In genomic region chr6:91174211-91174610, GRCm38 (mm10) we compare ENCODE assay signal across 16 mouse cellular contexts. TPM values are rescaled to one million over a fixed set of nuclear protein-coding genes. Genes with fewer than 3 reads are reported as not detected.
A peak's percentile ranks its signal among the peaks of the same experiment; 100 is the strongest.
DNase-seq lines count a peak whose midpoint lies in the region; ATAC-seq and TF ChIP-seq lines count a peak whose summit lies in the region.
"Had no signal": no experiment of that assay in that cellular context is flagged by ENCODE, and none has a peak within 500 bp of the region (broad histone marks: within the 10 kb centered on the region; RNA-seq: fewer than 3 reads in every experiment).

No protein-coding gene starts in this region.

- no peaks in the 10 kb centered on the region for H3K9me3 ChIP-seq in heart, embryonic 12.5 days (replicated peaks)
- H3K9me3 ChIP-seq in heart, embryonic 11.5 days (replicated peaks; ENCODE audit: control insufficient read depth, low read length): no peaks in the 10 kb centered on the region
- H3K9me3 ChIP-seq in intestine, embryonic 15.5 days: no peaks in the 10 kb centered on the region
- H3K9me3 ChIP-seq in intestine, embryonic 16.5 days (ENCODE audit: control insufficient read depth, low read length): no peaks in the 10 kb centered on the region
- no peaks in the 10 kb centered on the region for H3K9me3 ChIP-seq in midbrain, embryonic 16.5 days (replicated peaks; ENCODE audit: control insufficient read depth, low read length, poor library complexity, severe bottlenecking)
- no peaks in the 10 kb centered on the region for H3K9me3 ChIP-seq in midbrain, postnatal 0 days (ENCODE audit: low read length)
- H3K9me3 ChIP-seq: forebrain, embryonic 10.5 days; liver, embryonic 13.5 days; lung, embryonic 15.5 days; midbrain, embryonic 10.5 days had no signal

- no peak overlapping the region for H3K4me3 ChIP-seq in heart, embryonic 12.5 days
- H3K4me3 ChIP-seq in heart, embryonic 11.5 days (ENCODE audit: low read depth, low read length): no peak overlapping the region
- H3K4me3 ChIP-seq in intestine, embryonic 15.5 days (replicated peaks): no peak overlapping the region
- no peak overlapping the region for H3K4me3 ChIP-seq in intestine, embryonic 16.5 days (ENCODE audit: low read length)
- H3K4me3 ChIP-seq in midbrain, embryonic 16.5 days (ENCODE audit: low read depth, low read length): no peak overlapping the region
- no peak overlapping the region for H3K4me3 ChIP-seq in midbrain, postnatal 0 days (ENCODE audit: low read depth, low read length)
- H3K4me3 ChIP-seq: forebrain, embryonic 10.5 days; layer of hippocampus, adult 2 months; liver, embryonic 13.5 days; lung, embryonic 15.5 days; midbrain, embryonic 10.5 days had no signal

- TF ChIP-seq CTCF in midbrain, postnatal 0 days (IDR thresholded peaks at IDR 0.05): no peak

- H3K4me1 ChIP-seq in heart, embryonic 12.5 days (replicated peaks): peaks cover 6% of the 10 kb centered on the region
- peaks cover 2% of the 10 kb centered on the region; the same call in 1 of the 2 replicates for H3K4me1 ChIP-seq in heart, embryonic 11.5 days (ENCODE audit: control insufficient read depth, insufficient read depth, low read length)
- no peaks in the 10 kb centered on the region for H3K4me1 ChIP-seq in intestine, embryonic 15.5 days (replicated peaks)
- H3K4me1 ChIP-seq in intestine, embryonic 16.5 days (ENCODE audit: control insufficient read depth, insufficient read depth, low read length): no peaks in the 10 kb centered on the region
- no peaks in the 10 kb centered on the region for H3K4me1 ChIP-seq in midbrain, embryonic 16.5 days (ENCODE audit: control insufficient read depth, insufficient read depth, low read length)
- H3K4me1 ChIP-seq in midbrain, postnatal 0 days (ENCODE audit: insufficient read depth, low read length): no peaks in the 10 kb centered on the region
- H3K4me1 ChIP-seq: forebrain, embryonic 10.5 days; lung, embryonic 15.5 days; midbrain, embryonic 10.5 days had no signal

- DNase-seq in midbrain, postnatal 0 days (ENCODE audit: low spot score): no peak
- DNase-seq in testis, postnatal 10 days (ENCODE audit: low spot score): no peak
- DNase-seq: liver, embryonic 13.5 days had no signal

- no peak overlapping the region for H3K9ac ChIP-seq in heart, embryonic 12.5 days
- H3K9ac ChIP-seq in heart, embryonic 11.5 days (ENCODE audit: low read depth, low read length): no peak overlapping the region
- no peak overlapping the region for H3K9ac ChIP-seq in intestine, embryonic 15.5 days
- H3K9ac ChIP-seq in intestine, embryonic 16.5 days (ENCODE audit: low read depth, low read length): no peak overlapping the region
- no peak overlapping the region for H3K9ac ChIP-seq in midbrain, embryonic 16.5 days (ENCODE audit: low read depth, low read length)
- H3K9ac ChIP-seq in midbrain, postnatal 0 days (replicated peaks; ENCODE audit: low read length, poor library complexity, severe bottlenecking): no peak overlapping the region
- H3K9ac ChIP-seq: liver, embryonic 13.5 days; lung, embryonic 15.5 days had no signal

- peaks cover under 1% of the 10 kb centered on the region; the same call in 1 of the 2 replicates for H3K36me3 ChIP-seq in heart, embryonic 12.5 days
- no peaks in the 10 kb centered on the region for H3K36me3 ChIP-seq in heart, embryonic 11.5 days (ENCODE audit: control insufficient read depth, insufficient read depth, low read length)
- H3K36me3 ChIP-seq in intestine, embryonic 15.5 days: no peaks in the 10 kb centered on the region
- peaks cover 6% of the 10 kb centered on the region; the same call in 1 of the 2 replicates for H3K36me3 ChIP-seq in intestine, embryonic 16.5 days (ENCODE audit: control insufficient read depth, insufficient read depth, low read length)
- H3K36me3 ChIP-seq in midbrain, embryonic 16.5 days (ENCODE audit: control insufficient read depth, insufficient read depth, low read length): peaks cover 15% of the 10 kb centered on the region
- peaks cover 21% of the 10 kb centered on the region for H3K36me3 ChIP-seq in midbrain, postnatal 0 days (ENCODE audit: insufficient read depth, low read length)
- H3K36me3 ChIP-seq: lung, embryonic 15.5 days had no signal

- H3K4me2 ChIP-seq in heart, embryonic 12.5 days: no peak overlapping the region
- H3K4me2 ChIP-seq in heart, embryonic 11.5 days: no peak overlapping the region
- no peak overlapping the region for H3K4me2 ChIP-seq in intestine, embryonic 15.5 days (replicated peaks)
- no peak overlapping the region for H3K4me2 ChIP-seq in intestine, embryonic 16.5 days (ENCODE audit: low read depth, low read length)
- H3K4me2 ChIP-seq in midbrain, embryonic 16.5 days (ENCODE audit: low read length): no peak overlapping the region
- no peak overlapping the region for H3K4me2 ChIP-seq in midbrain, postnatal 0 days (ENCODE audit: low read depth, low read length, poor library complexity, severe bottlenecking)
- H3K4me2 ChIP-seq: liver, embryonic 13.5 days; lung, embryonic 15.5 days had no signal

- WGBS in heart, embryonic 12.5 days: 68% methylated on average over 3 of the region's 3 CpGs
- WGBS in heart, embryonic 11.5 days (ENCODE audit: insufficient replicate concordance): 74% methylated on average over 3 of the region's 3 CpGs
- 62% methylated on average over 3 of the region's 3 CpGs for WGBS in intestine, embryonic 15.5 days
- 62% methylated on average over 3 of the region's 3 CpGs for WGBS in intestine, embryonic 16.5 days
- WGBS in midbrain, embryonic 16.5 days: 79% methylated on average over 3 of the region's 3 CpGs
- WGBS in midbrain, postnatal 0 days: 82% methylated on average over 3 of the region's 3 CpGs

- no peak overlapping the region for H3K27ac ChIP-seq in heart, embryonic 12.5 days (ENCODE audit: poor library complexity, severe bottlenecking)
- no peak overlapping the region for H3K27ac ChIP-seq in heart, embryonic 11.5 days (ENCODE audit: low read depth, low read length)
- H3K27ac ChIP-seq in intestine, embryonic 15.5 days: no peak overlapping the region
- no peak overlapping the region for H3K27ac ChIP-seq in intestine, embryonic 16.5 days (ENCODE audit: low read length)
- H3K27ac ChIP-seq in midbrain, embryonic 16.5 days (ENCODE audit: low read length): no peak overlapping the region
- no peak overlapping the region for H3K27ac ChIP-seq in midbrain, postnatal 0 days (ENCODE audit: low read depth, low read length)
- H3K27ac ChIP-seq: forebrain, embryonic 10.5 days; layer of hippocampus, adult 2 months; liver, embryonic 13.5 days; lung, embryonic 15.5 days; macrophage; midbrain, embryonic 10.5 days had no signal

- H3K27me3 ChIP-seq in heart, embryonic 12.5 days (replicated peaks): peaks cover 4% of the 10 kb centered on the region; the same call in 1 of the 2 replicates
- no peaks in the 10 kb centered on the region for H3K27me3 ChIP-seq in heart, embryonic 11.5 days (ENCODE audit: control insufficient read depth, insufficient read depth, low read length)
- H3K27me3 ChIP-seq in intestine, embryonic 15.5 days (replicated peaks): no peaks in the 10 kb centered on the region
- no peaks in the 10 kb centered on the region for H3K27me3 ChIP-seq in intestine, embryonic 16.5 days (replicated peaks; ENCODE audit: control insufficient read depth, insufficient read depth, low read length)
- H3K27me3 ChIP-seq in midbrain, embryonic 16.5 days (ENCODE audit: control insufficient read depth, insufficient read depth, low read depth, low read length): no peaks in the 10 kb centered on the region
- no peaks in the 10 kb centered on the region for H3K27me3 ChIP-seq in midbrain, postnatal 0 days (ENCODE audit: insufficient read depth, low read length)
- H3K27me3 ChIP-seq: lung, embryonic 15.5 days; Patski had no signal

- ATAC-seq in heart, embryonic 12.5 days (ENCODE audit: insufficient number of reproducible peaks, low FRiP score): peak; percentile 36; the same call in 1 of the 2 replicates
- ATAC-seq in heart, embryonic 11.5 days (replicated peaks; ENCODE audit: insufficient number of reproducible peaks, low FRiP score, low TSS enrichment): no peak
- ATAC-seq in intestine, embryonic 15.5 days: peak; percentile 31; the same call in 1 of the 2 replicates
- ATAC-seq in intestine, embryonic 16.5 days: no peak; the same call in 1 of the 2 replicates
- peak; percentile 29; the same call in 1 of the 2 replicates for ATAC-seq in midbrain, embryonic 16.5 days
- ATAC-seq in midbrain, postnatal 0 days (ENCODE audit: low FRiP score): no peak
- ATAC-seq: Patski had no signal

RNA-seq across cellular contexts. Expression of gene Hdac11, which starts 17.7 kb away (rescaled TPM):
- 8.8 and 9.0 TPM in 2 replicates for polyA plus RNA-seq in heart, embryonic 12.5 days (2016; fragmentation: Nextera tagmentation; extraction: Ambion mirVana)
- 7.9 TPM in 2 replicates for polyA plus RNA-seq in heart, embryonic 11.5 days (2014; fragmentation: Nextera tagmentation; extraction: Ambion mirVana)
- 8.7 and 10.4 TPM in 2 replicates for polyA plus RNA-seq in intestine, embryonic 15.5 days (2015; fragmentation: Nextera tagmentation; extraction: Ambion mirVana)
- polyA plus RNA-seq in intestine, embryonic 16.5 days (2015; fragmentation: Nextera tagmentation; extraction: Ambion mirVana): 7.7 and 9.0 TPM in 2 replicates
- 48.0 and 56.3 TPM in 2 replicates for polyA plus RNA-seq in midbrain, embryonic 16.5 days (2015; fragmentation: Nextera tagmentation; extraction: Ambion mirVana)
- 104 and 121 TPM in 2 replicates for total RNA-seq in midbrain, postnatal 0 days (2014; rRNA removed)
- polyA plus RNA-seq in midbrain, postnatal 0 days (2015; fragmentation: Nextera tagmentation; extraction: Ambion mirVana): 55.2 and 59.1 TPM in 2 replicates

RNA-seq across cellular contexts. Expression of gene Fbln2, which starts 38.0 kb away (rescaled TPM):
- polyA plus RNA-seq in heart, embryonic 12.5 days (2016; fragmentation: Nextera tagmentation; extraction: Ambion mirVana): 210 and 213 TPM in 2 replicates
- polyA plus RNA-seq in heart, embryonic 11.5 days (2014; fragmentation: Nextera tagmentation; extraction: Ambion mirVana): 105 and 137 TPM in 2 replicates
- polyA plus RNA-seq in intestine, embryonic 15.5 days (2015; fragmentation: Nextera tagmentation; extraction: Ambion mirVana): 51.8 and 56.9 TPM in 2 replicates
- polyA plus RNA-seq in intestine, embryonic 16.5 days (2015; fragmentation: Nextera tagmentation; extraction: Ambion mirVana): 43.6 and 51.0 TPM in 2 replicates
- 11.9 and 12.5 TPM in 2 replicates for polyA plus RNA-seq in midbrain, embryonic 16.5 days (2015; fragmentation: Nextera tagmentation; extraction: Ambion mirVana)
- total RNA-seq in midbrain, postnatal 0 days (2014; rRNA removed): 32.0 and 33.5 TPM in 2 replicates
- polyA plus RNA-seq in midbrain, postnatal 0 days (2015; fragmentation: Nextera tagmentation; extraction: Ambion mirVana): 12.1 and 15.3 TPM in 2 replicates
- total RNA-seq: granulocyte monocyte progenitor cell, adult 5-6 weeks; monocyte, adult 5-6 weeks had no signal

RNA-seq across cellular contexts. Expression of gene Nup210, which starts 57.6 kb away (rescaled TPM):
- polyA plus RNA-seq in heart, embryonic 12.5 days (2016; fragmentation: Nextera tagmentation; extraction: Ambion mirVana): 10.7 and 11.2 TPM in 2 replicates
- 5.1 and 5.6 TPM in 2 replicates for polyA plus RNA-seq in heart, embryonic 11.5 days (2014; fragmentation: Nextera tagmentation; extraction: Ambion mirVana)
- 18.2 and 19.4 TPM in 2 replicates for polyA plus RNA-seq in intestine, embryonic 15.5 days (2015; fragmentation: Nextera tagmentation; extraction: Ambion mirVana)
- polyA plus RNA-seq in intestine, embryonic 16.5 days (2015; fragmentation: Nextera tagmentation; extraction: Ambion mirVana): 13.7 TPM in 2 replicates
- 20.5 and 20.7 TPM in 2 replicates for polyA plus RNA-seq in midbrain, embryonic 16.5 days (2015; fragmentation: Nextera tagmentation; extraction: Ambion mirVana)
- total RNA-seq in midbrain, postnatal 0 days (2014; rRNA removed): 58.3 and 67.8 TPM in 2 replicates
- 16.2 and 17.2 TPM in 2 replicates for polyA plus RNA-seq in midbrain, postnatal 0 days (2015; fragmentation: Nextera tagmentation; extraction: Ambion mirVana)

Comparison
In these comparisons a context has a peak if more than half of its experiments do, and no peak if none do; other contexts are left out.
1. ATAC-seq: peak in heart, embryonic 12.5 days (single experiment), intestine, embryonic 15.5 days (single experiment) and midbrain, embryonic 16.5 days (single experiment); none in heart, embryonic 11.5 days (single experiment), intestine, embryonic 16.5 days (single experiment) and midbrain, postnatal 0 days (single experiment).